Comparison of ENCODE assay signal across 23 mouse cellular contexts in genomic region chr1:172667597-172667996, GRCm38 (mm10). TPM values are rescaled to one million over a fixed set of nuclear protein-coding genes. Genes with fewer than 3 reads are reported as not detected.
DNase-seq lines count a peak whose midpoint lies in the region; ATAC-seq and TF ChIP-seq lines count a peak whose summit lies in the region.
"Had no signal": no experiment of that assay in that cellular context is flagged by ENCODE, and none has a peak within 500 bp of the region (broad histone marks: within the 10 kb centered on the region; RNA-seq: fewer than 3 reads in every experiment).

No protein-coding gene starts in this region.

- no peaks in the 10 kb centered on the region for H3K9me3 ChIP-seq in forebrain, embryonic 12.5 days
- no peaks in the 10 kb centered on the region for H3K9me3 ChIP-seq in hindbrain, embryonic 16.5 days (ENCODE audit: control insufficient read depth, low read length)
- H3K9me3 ChIP-seq: limb, embryonic 12.5 days; liver, embryonic 15.5 days had no signal

- peak in 1 of 2 experiments; percentile 11 for DNase-seq in layer of hippocampus, adult 2 months (ENCODE audit: low spot score in 2 of 2)
- DNase-seq in layer of hippocampus, adult 11-12 months (ENCODE audit: low spot score) = no peak
- peak; percentile 43 for DNase-seq in retina, embryonic 14.5 days (ENCODE audit: low spot score)
- DNase-seq in cerebellum, adult 8-10 months = no peak
- DNase-seq in heart, postnatal 36 days = no peak
- DNase-seq in heart, adult 11 months = no peak
- DNase-seq: adrenal gland, postnatal 25 days; gastrocnemius, postnatal 10 days; kidney, adult 9 months; lung, postnatal 10 days; right cerebral cortex, adult 18-20 months; thymus, postnatal 14 days had no signal

- WGBS in forebrain, embryonic 12.5 days = 16% methylated on average over 6 of the region's 6 CpGs
- 22% methylated on average over 6 of the region's 6 CpGs for WGBS in hindbrain, embryonic 16.5 days

- intact Hi-C loops in heart, postnatal 36 days (cut with DNase I) = no loop called here

- H3K4me2 ChIP-seq in forebrain, embryonic 12.5 days = no peak overlapping the region
- no peak overlapping the region for H3K4me2 ChIP-seq in hindbrain, embryonic 16.5 days (ENCODE audit: low read length)
- H3K4me2 ChIP-seq: limb, embryonic 12.5 days; liver, embryonic 15.5 days had no signal

- H3K4me1 ChIP-seq in forebrain, embryonic 12.5 days = 0 out of 2 replicates have a peak, but pooled peaks cover 5% of the 10 kb centered on the region
- H3K4me1 ChIP-seq in hindbrain, embryonic 16.5 days (ENCODE audit: control insufficient read depth, insufficient read depth, low read depth, low read length) = no peaks in the 10 kb centered on the region; the same call in 1 of the 2 replicates
- H3K4me1 ChIP-seq: limb, embryonic 12.5 days; liver, embryonic 15.5 days had no signal

- H3K27me3 ChIP-seq in forebrain, embryonic 12.5 days = no peaks in the 10 kb centered on the region
- no peaks in the 10 kb centered on the region for H3K27me3 ChIP-seq in hindbrain, embryonic 16.5 days (replicated peaks; ENCODE audit: control insufficient read depth, insufficient read depth, low read length)
- H3K27me3 ChIP-seq: limb, embryonic 12.5 days; liver, embryonic 15.5 days; Patski had no signal

- no peak overlapping the region for H3K9ac ChIP-seq in forebrain, embryonic 12.5 days
- H3K9ac ChIP-seq in hindbrain, embryonic 16.5 days (ENCODE audit: low read depth, low read length) = no peak overlapping the region
- H3K9ac ChIP-seq: limb, embryonic 12.5 days; liver, embryonic 15.5 days had no signal

- H3K27ac ChIP-seq in layer of hippocampus, adult 2 months = peak overlapping the region; percentile 53
- no peak overlapping the region for H3K27ac ChIP-seq in forebrain, embryonic 12.5 days
- H3K27ac ChIP-seq in hindbrain, embryonic 16.5 days (ENCODE audit: low read depth, low read length) = no peak overlapping the region
- H3K27ac ChIP-seq: limb, embryonic 12.5 days; liver, embryonic 15.5 days had no signal

- peak; percentile 69 for ATAC-seq in forebrain, embryonic 12.5 days (ENCODE audit: low FRiP score)
- peak; percentile 50 for ATAC-seq in hindbrain, embryonic 16.5 days
- ATAC-seq: Patski had no signal

- H3K4me3 ChIP-seq in layer of hippocampus, adult 2 months = 0 out of 2 replicates have a peak overlapping the region, but pooled peaks have one; percentile 10
- no peak overlapping the region for H3K4me3 ChIP-seq in forebrain, embryonic 12.5 days (replicated peaks)
- no peak overlapping the region for H3K4me3 ChIP-seq in hindbrain, embryonic 16.5 days (ENCODE audit: low read length)
- H3K4me3 ChIP-seq: limb, embryonic 12.5 days; liver, embryonic 15.5 days had no signal

- no peak for TF ChIP-seq CTCF in layer of hippocampus, adult 2 months (conservative IDR thresholded peaks at IDR 0.05)

- no peaks in the 10 kb centered on the region for H3K36me3 ChIP-seq in forebrain, embryonic 12.5 days (replicated peaks)
- H3K36me3 ChIP-seq in hindbrain, embryonic 16.5 days (ENCODE audit: control insufficient read depth, insufficient read depth, low read length) = no peaks in the 10 kb centered on the region
- H3K36me3 ChIP-seq: limb, embryonic 12.5 days; liver, embryonic 15.5 days had no signal

RNA-seq across cellular contexts. Expression of gene Crp, which starts 30.3 kb away (rescaled TPM):
- total RNA-seq in layer of hippocampus, adult 2 months (2021) = not detected
- polyA plus RNA-seq in forebrain, embryonic 12.5 days (2016; fragmentation: Nextera tagmentation; extraction: Ambion mirVana) = not detected in 2 replicates
- polyA plus RNA-seq in hindbrain, embryonic 16.5 days (2015; fragmentation: Nextera tagmentation; extraction: Ambion mirVana) = 0.09 TPM in 1 of 2 replicates, not detected in the other
- not detected for total RNA-seq in heart, postnatal 36 days (2021)
- total RNA-seq: adrenal gland, postnatal 25 days; heart, adult 8-10 months; megakaryocyte, adult 5-6 weeks had no signal
- polyA plus RNA-seq: C2C12; embryonic facial prominence, embryonic 14.5 days; heart, postnatal 0 days; large intestine, adult 2 months; limb, embryonic 12.5 days had no signal

RNA-seq across cellular contexts. Expression of gene Dusp23, which starts 34.8 kb away (rescaled TPM):
- total RNA-seq in layer of hippocampus, adult 2 months (2021) = 1 to 10 TPM; 6.6 to 7.5 TPM
- polyA plus RNA-seq in forebrain, embryonic 12.5 days (2016; fragmentation: Nextera tagmentation; extraction: Ambion mirVana) = 4.6 and 6.1 TPM in 2 replicates
- polyA plus RNA-seq in hindbrain, embryonic 16.5 days (2015; fragmentation: Nextera tagmentation; extraction: Ambion mirVana) = 8.4 and 9.5 TPM in 2 replicates
- 10 to 100 TPM; 12.7 to 13.3 TPM for total RNA-seq in heart, postnatal 36 days (2021)
